Mouse (Mus musculus): Measurements from ENCODE around the gene Ucn.
A peak's percentile ranks its signal among the peaks of the same experiment; 100 is the strongest.

Ucn gene

DNA sequence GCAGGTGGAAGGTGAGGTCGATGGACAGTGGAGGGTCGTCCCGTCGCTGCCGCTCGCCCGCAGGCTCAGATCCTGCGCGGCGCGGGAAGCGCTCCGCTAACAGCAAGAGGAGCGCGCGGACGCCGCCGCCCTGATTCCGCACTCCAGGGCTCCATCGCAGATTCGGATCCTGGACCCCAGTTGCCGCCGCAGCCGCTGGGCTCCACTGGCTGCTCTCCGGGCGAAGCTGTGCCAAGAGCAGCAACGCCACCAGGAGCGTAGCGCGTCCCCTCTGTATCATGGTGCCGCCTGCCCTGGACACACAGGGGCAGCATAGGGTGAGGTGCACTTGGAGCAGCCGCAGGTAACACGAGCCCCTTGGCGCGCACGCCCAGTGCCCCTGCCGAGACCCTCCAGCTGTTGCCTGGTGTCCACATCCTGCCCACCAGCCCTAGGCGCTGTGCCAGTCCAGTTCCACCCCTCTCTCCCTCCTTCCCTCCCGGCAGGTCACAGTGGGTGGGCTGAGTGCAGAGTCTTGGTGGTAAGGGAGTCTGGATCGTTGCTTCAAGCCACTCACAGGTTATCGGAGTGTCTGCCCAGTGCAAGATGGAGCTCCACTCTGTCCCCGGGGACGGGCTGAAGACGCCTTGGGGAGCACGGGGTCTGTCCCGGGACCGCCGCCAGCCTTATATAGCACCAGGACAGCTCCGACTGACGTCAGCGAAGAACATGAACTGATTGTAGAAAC lies at the start of gene Ucn:
Gene Ucn (minus strand): TSS at position 589 of the 727 bp plus-strand sequence.
- no peak for DNase-seq (ENCODE audit: low read depth)

GRCm38 (mm10) chr5:31183678-31184077 lies 45.0 kb upstream of the Ucn start:
- DNase-seq (ENCODE audit: low read depth) = no peak

GRCm38 (mm10) chr5:31181183-31181770 lies 42.6 kb upstream of the Ucn start:
- no peak for DNase-seq (ENCODE audit: low read depth)

GRCm38 (mm10) chr5:31179766-31180630 lies 41.4 kb upstream of the Ucn start, which contains the start of the genes Gm29609 and Gtf3c2:
Gene Gm29609 (minus strand): TSS chr5:31179911.
Gene Gtf3c2 (minus strand): TSS chr5:31180144.
- DNase-seq (ENCODE audit: low read depth) = peak; percentile 92

GRCm38 (mm10) chr5:31179301-31179765 lies 40.7 kb upstream of the Ucn start:
- DNase-seq (ENCODE audit: low read depth) = no peak

- no peak for DNase-seq (ENCODE audit: low read depth)
These were observed 30.0 kb upstream of the Ucn start for GRCm38 (mm10) chr5:31168630-31169029.

DNA sequence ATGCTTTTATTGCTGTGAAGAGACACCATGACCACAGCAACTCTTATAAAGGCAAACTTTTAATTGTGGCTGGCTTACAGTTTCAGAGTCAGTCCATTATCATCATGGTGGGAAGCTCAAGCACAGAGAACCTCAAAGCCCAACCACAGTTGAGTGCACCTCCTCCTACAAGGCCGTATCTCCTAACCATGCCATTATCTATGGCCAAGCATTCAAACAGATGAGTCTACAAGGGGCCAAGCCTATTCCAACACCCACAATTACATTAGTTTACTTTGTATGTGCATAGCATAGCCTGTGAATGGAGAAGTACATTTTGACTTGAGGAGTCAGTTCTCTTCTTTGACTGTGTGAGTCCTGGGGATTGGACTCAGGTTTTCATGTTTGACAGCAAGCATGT lies 26.2 kb upstream of the Ucn start:
- DNase-seq (ENCODE audit: low read depth) = no peak

DNA sequence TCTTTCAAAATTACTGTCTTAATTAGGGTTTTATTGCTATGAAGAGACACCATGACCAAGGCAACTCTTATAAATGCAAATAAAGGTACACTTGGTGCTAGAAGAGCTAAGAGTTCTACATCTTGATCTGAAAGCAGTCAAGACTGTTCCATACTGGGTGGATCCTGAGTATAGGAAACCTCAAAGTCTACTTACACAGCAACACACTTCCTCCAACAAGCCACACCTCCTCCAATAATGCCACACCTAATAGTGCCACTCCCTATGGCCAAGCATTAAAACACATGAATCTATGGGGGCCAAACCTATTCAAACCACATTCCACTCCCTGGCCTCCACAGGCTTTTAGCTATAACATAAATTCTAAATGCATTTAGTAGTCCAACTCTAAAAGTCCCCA lies 23.8 kb upstream of the Ucn start:
- no peak for DNase-seq (ENCODE audit: low read depth)

DNA sequence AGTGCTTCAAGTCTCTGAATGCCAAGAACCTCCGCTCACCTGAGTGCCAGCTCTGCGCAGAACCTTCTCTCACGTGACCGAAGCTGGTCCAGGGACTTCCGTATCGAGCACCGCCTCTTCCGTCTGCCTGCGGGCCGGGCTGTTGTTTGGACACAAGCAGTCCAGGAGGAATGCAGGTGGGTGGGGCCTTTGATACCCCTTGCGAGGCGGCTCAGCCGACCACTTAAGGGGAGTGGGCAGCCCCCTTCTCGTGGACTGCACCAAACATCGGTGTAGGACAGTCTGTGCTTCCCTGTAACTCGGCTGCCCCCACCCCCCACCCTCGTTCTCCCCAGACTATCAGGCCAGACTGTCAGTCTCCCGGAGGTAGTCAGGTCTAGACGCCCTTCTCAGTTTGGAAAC lies 15.5 kb upstream of the Ucn start, which contains the start of gene Mpv17:
Gene Mpv17 (minus strand): TSS at position 100 of the 402 bp plus-strand sequence.
- DNase-seq (ENCODE audit: low read depth) = peak; percentile 80

GRCm38 (mm10) chr5:31153516-31154151 lies 15.0 kb upstream of the Ucn start:
- no peak for DNase-seq (ENCODE audit: low read depth)

DNA sequence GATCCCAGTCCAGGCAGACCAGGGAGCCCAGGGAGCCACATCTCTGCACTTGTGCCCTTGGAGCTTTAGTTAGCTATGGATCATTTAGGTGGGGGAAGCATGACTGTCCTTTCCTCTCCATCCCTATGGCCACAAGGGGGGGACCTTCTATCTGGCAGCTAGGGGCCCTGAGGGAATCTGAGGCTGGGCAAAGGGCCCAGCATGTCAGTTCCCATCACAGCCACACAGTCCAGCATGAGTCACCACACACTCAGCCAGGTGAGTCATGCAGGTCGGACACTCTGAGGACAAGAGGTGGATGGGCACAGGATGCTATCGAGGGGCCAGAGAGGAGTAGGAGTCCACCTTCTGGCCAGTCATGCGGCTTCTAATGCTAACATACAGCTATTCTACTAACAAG lies 13.1 kb upstream of the Ucn start:
- peak; percentile 53 for DNase-seq (ENCODE audit: low read depth)

GRCm38 (mm10) chr5:31149781-31150180 lies 11.2 kb upstream of the Ucn start:
- DNase-seq (ENCODE audit: low read depth) = no peak

- no peak for DNase-seq (ENCODE audit: low read depth)
These were observed 368 bp upstream of the Ucn start for GRCm38 (mm10) chr5:31138968-31139425.

DNA sequence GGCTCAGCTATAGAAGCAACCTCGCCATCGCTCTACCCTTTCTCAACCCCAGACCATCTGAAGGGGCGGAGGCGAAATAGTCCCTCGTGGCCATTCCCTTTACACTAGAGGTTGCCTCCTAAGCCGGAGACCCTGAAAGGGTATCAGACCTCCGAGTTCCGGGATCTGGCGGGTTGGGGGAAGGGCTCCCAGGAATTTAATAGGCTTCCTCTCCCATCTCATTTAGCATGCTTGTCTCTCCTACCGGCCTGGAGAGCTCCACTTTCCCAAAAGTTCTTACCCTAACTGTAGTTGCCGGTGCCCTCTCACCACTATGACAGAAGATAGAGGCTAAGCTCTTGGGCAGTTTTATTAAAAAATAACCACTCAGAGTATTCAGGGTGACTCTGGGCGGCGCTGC lies 971 bp downstream of the Ucn start:
- no peak for DNase-seq (ENCODE audit: low read depth)

DNA sequence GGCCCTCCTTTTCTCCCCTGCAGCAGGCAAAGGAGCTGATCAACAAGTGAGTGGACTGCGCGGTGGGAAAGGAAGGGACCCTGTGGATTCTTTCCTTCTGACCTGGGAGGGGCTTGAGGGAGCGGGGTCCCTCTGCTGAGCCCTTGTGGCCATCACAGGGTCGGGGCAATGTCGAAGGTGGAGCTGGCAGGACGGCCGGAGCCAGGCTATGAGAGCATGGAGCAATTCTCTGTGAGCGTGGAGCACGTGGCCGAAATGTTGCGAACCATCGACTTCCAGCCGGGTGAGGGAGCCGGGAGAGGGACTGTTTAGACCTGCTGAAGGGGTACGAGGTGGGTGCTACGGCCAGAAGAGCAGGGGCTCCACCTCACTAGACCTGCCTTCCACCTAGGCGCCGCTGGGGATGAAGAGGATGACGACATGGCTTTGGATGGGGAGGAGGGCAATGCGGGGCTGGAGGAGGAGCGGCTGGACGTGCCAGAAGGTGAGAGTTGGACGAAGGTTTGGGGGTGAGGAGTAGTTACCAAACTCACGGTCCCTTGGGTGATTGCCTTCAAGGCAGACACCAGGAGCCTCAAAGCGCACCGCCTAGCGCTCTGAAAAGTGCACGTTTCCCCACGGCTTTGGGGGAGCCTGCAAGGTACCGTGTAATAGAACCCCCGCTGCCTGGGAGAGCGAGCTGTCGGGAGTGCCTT lies 1.8 kb downstream of the Ucn start:
- DNase-seq (ENCODE audit: low read depth) = no peak

GRCm38 (mm10) chr5:31126050-31126449 lies 12.6 kb downstream of the Ucn start:
- DNase-seq (ENCODE audit: low read depth) = no peak

- no peak for DNase-seq (ENCODE audit: low read depth)
These were observed 15.1 kb downstream of the Ucn start for GRCm38 (mm10) chr5:31123481-31123880.

GRCm38 (mm10) chr5:31121111-31121510 lies 17.5 kb downstream of the Ucn start:
- DNase-seq (ENCODE audit: low read depth) = no peak

DNA sequence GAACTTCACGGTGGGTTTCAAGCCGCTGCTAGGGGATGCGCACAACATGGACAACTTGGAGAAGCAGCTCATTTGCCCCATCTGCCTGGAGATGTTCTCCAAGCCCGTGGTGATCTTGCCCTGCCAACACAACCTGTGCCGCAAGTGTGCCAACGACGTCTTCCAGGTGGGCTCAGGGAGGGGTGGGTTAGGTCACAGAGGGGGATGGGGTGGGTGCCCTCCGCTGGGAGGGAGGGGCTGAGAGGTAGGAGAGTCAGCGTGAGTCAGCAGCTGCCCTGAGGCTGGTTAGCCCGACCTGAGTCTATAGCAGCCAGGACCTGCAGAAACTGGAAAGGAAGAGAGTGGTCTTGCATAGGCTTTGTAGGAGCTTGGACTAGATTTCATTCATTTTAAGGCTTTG lies 21.7 kb downstream of the Ucn start:
- no peak for DNase-seq (ENCODE audit: low read depth)

DNA sequence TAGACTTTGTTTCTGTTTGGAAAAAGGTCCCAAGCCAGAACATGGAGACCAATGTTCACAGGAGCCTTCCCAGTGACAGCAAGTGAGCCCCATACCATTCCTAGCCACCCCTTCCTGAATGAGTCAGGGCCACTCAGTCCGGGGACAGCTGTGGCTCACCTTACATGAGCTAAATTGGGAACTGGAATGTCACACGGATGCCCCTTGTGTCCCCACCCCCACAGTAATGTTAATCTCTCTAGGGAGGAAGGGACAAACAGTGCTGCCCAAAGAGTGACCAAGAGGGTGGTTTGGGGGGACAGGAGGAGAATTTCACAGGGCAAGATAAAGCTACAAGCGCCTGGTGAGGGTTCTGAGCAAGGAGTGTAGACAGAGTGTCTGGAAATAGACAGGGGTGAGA lies 22.3 kb downstream of the Ucn start, which contains the start of gene Trim54:
Gene Trim54 (plus strand): TSS at position 359 of the 400 bp plus-strand sequence.
- no peak for DNase-seq (ENCODE audit: low read depth)

- DNase-seq (ENCODE audit: low read depth) = peak; percentile 7
These were observed 27.8 kb downstream of the Ucn start for GRCm38 (mm10) chr5:31110781-31111180.
